Mouse (Mus musculus) G1E (cell line): ENCODE measurements around the gene Gpc4. TPM values are rescaled to one million over a fixed set of nuclear protein-coding genes. Genes with fewer than 3 reads are reported as not detected.

ENCODE experiments used
- ATAC-seq: 2 replicates; pipeline ENCODE4 v1.8.0; 2016; ENCODE audit warnings: mild to moderate bottlenecking; ENCODE audit not compliant: insufficient number of reproducible peaks, poor library complexity, low FRiP score, severe bottlenecking; ENCODE audit errors: extremely low read depth
- DNase-seq: peaks from one replicate; pipeline ENCODE4 v3.0.0; 2012; ENCODE audit warnings: low spot score
- H3K27me3 ChIP-seq: 2 replicates; pipeline ENCODE4 v1.6.1; 2012; ENCODE audit warnings: mild to moderate bottlenecking, low read length, inconsistent platforms; ENCODE audit not compliant: insufficient read depth
- H3K36me3 ChIP-seq: replicated peaks from 2 replicates; pipeline ENCODE3; 2012; ENCODE audit warnings: mild to moderate bottlenecking, inconsistent platforms
- H3K4me1 ChIP-seq: 2 replicates; pipeline ENCODE4 v1.6.1; 2012; ENCODE audit warnings: low read depth, low read length, inconsistent platforms, mixed read lengths; ENCODE audit not compliant: insufficient read depth
- H3K4me3 ChIP-seq: 2 replicates; pipeline ENCODE4 v1.5.1; 2012; ENCODE audit warnings: low read depth, mild to moderate bottlenecking, inconsistent platforms, low read length, moderate library complexity, mixed read lengths
- H3K9me3 ChIP-seq: replicated peaks from 2 replicates; pipeline ENCODE4 v1.6.1; 2012; ENCODE audit warnings: inconsistent platforms
- CTCF ChIP-seq: IDR thresholded peaks from 2 replicates; pipeline ENCODE4 v1.5.1; 2012; ENCODE audit warnings: low read depth, low read length, inconsistent platforms, mixed read lengths
- GATA1 ChIP-seq: IDR thresholded peaks from 2 replicates; pipeline ENCODE4 v1.6.1; 2012; ENCODE audit warnings: borderline replicate concordance, low read length, inconsistent platforms, mixed read lengths
- GATA2 ChIP-seq: IDR thresholded peaks from 2 replicates; pipeline ENCODE4 v1.6.1; 2012; ENCODE audit warnings: low read depth, low read length, inconsistent platforms, borderline replicate concordance
- POLR2AphosphoS5 ChIP-seq: IDR thresholded peaks from 2 replicates; pipeline ENCODE4 v1.6.1; 2012; ENCODE audit warnings: low read depth, low read length, inconsistent platforms; ENCODE audit not compliant: insufficient replicate concordance
- TAL1 ChIP-seq: conservative IDR thresholded peaks from 2 replicates; pipeline ENCODE4 v1.6.1; 2012; ENCODE audit warnings: low read depth, low read length, inconsistent platforms, mixed read lengths
- polyA plus RNA-seq: library from polyadenylated mRNA; stranded (reverse); fragments of >175 nt; gene quantifications from 2 replicates; pipeline ENCODE4 v1.2.3, GENCODE M21; 2012
- total RNA-seq, 2 experiments: library from RNA; stranded (forward) in 1 of 2; stranded (reverse) in 1 of 2; fragments of 200-1000 nt in 1 of 2; fragments of >200 nt in 1 of 2; fragmentation: Nextera tagmentation in 1 of 2; gene quantifications; 2 replicates each; pipeline ENCODE4 v1.2.3; 2014 to 2017

Gene Gpc4
- total RNA-seq (2014; fragmentation: Nextera tagmentation) (74.3 and 86.4 TPM in 2 replicates), total RNA-seq (2017) (21.9 and 23.6 TPM in 2 replicates), polyA plus RNA-seq (22.7 and 27.2 TPM in 2 replicates)

- H3K9me3 ChIP-seq: no peaks in the 10 kb centered on the region
- peaks cover 15% of the 10 kb centered on the region for H3K4me1 ChIP-seq
- no peaks in the 10 kb centered on the region for H3K27me3 ChIP-seq
- peak within 1 kb of the TSS; percentile 80 for H3K4me3 ChIP-seq
- TF ChIP-seq TAL1 (no peak), GATA1 (no peak), CTCF (no peak), GATA2 (no peak), POLR2AphosphoS5 (no peak)
- DNase-seq: peak; percentile 47
- peaks cover 11% of the 10 kb centered on the region for H3K36me3 ChIP-seq
- peak; percentile 62 for ATAC-seq
Measured at GRCm38 (mm10) chrX:52164738-52165554, at the start of gene Gpc4. Gene Gpc4, minus strand, starts transcription at chrX:52165252.

GRCm38 (mm10) chrX:52212846-52213245 lies 47.8 kb upstream of the Gpc4 start:
- DNase-seq: no peak
- Histone ChIP-seq H3K27me3 (peaks cover 6% of the 10 kb centered on the region; the same call in 1 of the 2 replicates), H3K9me3 (no peaks in the 10 kb centered on the region), H3K4me1 (no peaks in the 10 kb centered on the region), H3K4me3 (no peak overlapping the region), H3K36me3 (no peaks in the 10 kb centered on the region)
- no peak for TF ChIP-seq TAL1
- TF ChIP-seq GATA1: no peak
- no peak for TF ChIP-seq GATA2
- TF ChIP-seq POLR2AphosphoS5: no peak
- no peak for TF ChIP-seq CTCF
- no peak for ATAC-seq

GRCm38 (mm10) chrX:52199836-52200235 lies 34.8 kb upstream of the Gpc4 start:
- ATAC-seq: no peak
- Histone ChIP-seq H3K36me3 (no peaks in the 10 kb centered on the region), H3K4me1 (no peaks in the 10 kb centered on the region), H3K27me3 (no peaks in the 10 kb centered on the region), H3K4me3 (no peak overlapping the region), H3K9me3 (no peaks in the 10 kb centered on the region)
- TF ChIP-seq POLR2AphosphoS5 (no peak), TAL1 (no peak), GATA1 (no peak), GATA2 (no peak), CTCF (no peak)
- no peak for DNase-seq

- Histone ChIP-seq H3K4me1 (peaks cover 3% of the 10 kb centered on the region; the same call in 1 of the 2 replicates), H3K9me3 (no peaks in the 10 kb centered on the region), H3K4me3 (no peak overlapping the region), H3K27me3 (no peaks in the 10 kb centered on the region; the same call in 1 of the 2 replicates), H3K36me3 (no peaks in the 10 kb centered on the region)
- no peak for ATAC-seq
- no peak for TF ChIP-seq TAL1
- no peak for TF ChIP-seq GATA2
- TF ChIP-seq CTCF: no peak
- TF ChIP-seq GATA1: no peak
- no peak for TF ChIP-seq POLR2AphosphoS5
- no peak for DNase-seq
Measured at GRCm38 (mm10) chrX:52193311-52193968, 28.4 kb upstream of the Gpc4 start.

GRCm38 (mm10) chrX:52189094-52189493 lies 24.0 kb upstream of the Gpc4 start:
- no peaks in the 10 kb centered on the region for H3K9me3 ChIP-seq
- no peak overlapping the region for H3K4me3 ChIP-seq
- H3K36me3 ChIP-seq: no peaks in the 10 kb centered on the region
- TF ChIP-seq GATA1 (no peak), POLR2AphosphoS5 (no peak), TAL1 (no peak), CTCF (no peak), GATA2 (no peak)
- no peak for DNase-seq
- ATAC-seq: no peak
- no peaks in the 10 kb centered on the region; the same call in 1 of the 2 replicates for H3K27me3 ChIP-seq
- peaks cover 3% of the 10 kb centered on the region; the same call in 1 of the 2 replicates for H3K4me1 ChIP-seq
